In the genomic region with DNA sequence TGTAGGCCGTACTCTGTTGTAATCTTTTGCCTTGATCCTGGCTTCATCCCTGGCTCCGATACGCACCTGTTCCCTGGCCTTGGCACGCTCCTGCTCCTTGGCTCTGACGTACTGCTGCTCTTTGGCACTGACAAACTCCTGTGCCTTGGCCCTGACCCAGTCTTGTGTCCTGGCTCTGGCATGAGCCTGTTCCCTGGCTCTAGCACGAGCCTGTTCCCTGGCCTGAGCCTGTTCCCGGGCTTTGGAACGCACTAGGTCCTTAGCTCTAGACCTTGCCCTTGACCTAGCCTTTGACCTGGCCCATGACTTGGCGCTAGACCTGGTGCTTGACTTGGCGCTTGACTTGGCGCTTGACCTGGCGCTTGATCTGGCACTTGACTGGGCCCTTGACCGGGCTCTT, we compare ENCODE assay signal across 12 mouse cellular contexts. TPM values are rescaled to one million over a fixed set of nuclear protein-coding genes. Genes with fewer than 3 reads are reported as not detected.
DNase-seq lines count a peak whose midpoint lies in the region.
"Had no signal": no experiment of that assay in that cellular context is flagged by ENCODE, and none has a peak within 500 bp of the region (broad histone marks: within the 10 kb centered on the region; RNA-seq: fewer than 3 reads in every experiment).

No protein-coding gene starts in this region.

- peak; percentile 10 for DNase-seq in adrenal gland, adult 8-10 months
- no peak for DNase-seq in adrenal gland, adult 18-20 months (ENCODE audit: low spot score in 2 of 2)
- DNase-seq in lung, postnatal 25 days (ENCODE audit: low spot score) = peak; percentile 3
- DNase-seq in lung, postnatal 10 days = no peak
- peak; percentile 78 to 87 for DNase-seq in cerebellum, postnatal 10 days
- DNase-seq in kidney, postnatal 25 days = peak; percentile 62 to 86
- no peak for DNase-seq in embryo, embryonic 9.5 days (ENCODE audit: extremely low spot score)
- no peak for DNase-seq in B cell, adult 2 months

RNA-seq across cellular contexts. Expression of a gene that starts 0.8 kb away (rescaled TPM):
- not detected for total RNA-seq in adrenal gland, adult 8-10 months (2022)
- not detected for total RNA-seq in adrenal gland, adult 18-20 months (2021)
- total RNA-seq: ES-E14; left cerebral cortex, adult 8-10 months; megakaryocyte progenitor cell, adult 5-6 weeks; monocyte, adult 5-6 weeks had no signal

RNA-seq across cellular contexts. Expression of a gene that starts 22.0 kb away (rescaled TPM):
- total RNA-seq in adrenal gland, adult 8-10 months (2022) = not detected
- not detected for total RNA-seq in adrenal gland, adult 18-20 months (2021)
- total RNA-seq: ES-E14; left cerebral cortex, adult 8-10 months; megakaryocyte progenitor cell, adult 5-6 weeks; monocyte, adult 5-6 weeks had no signal

RNA-seq across cellular contexts. Expression of a gene that starts 35.4 kb away (rescaled TPM):
- total RNA-seq in adrenal gland, adult 8-10 months (2022) = under 1 TPM in 1 of 4 experiments, not detected in 3; 0.38 TPM
- not detected for total RNA-seq in adrenal gland, adult 18-20 months (2021)
- total RNA-seq: ES-E14; monocyte, adult 5-6 weeks had no signal

RNA-seq across cellular contexts. Expression of a gene that starts 35.5 kb away (rescaled TPM):
- not detected for total RNA-seq in adrenal gland, adult 8-10 months (2022)
- not detected for total RNA-seq in adrenal gland, adult 18-20 months (2021)
- total RNA-seq: ES-E14; megakaryocyte progenitor cell, adult 5-6 weeks; monocyte, adult 5-6 weeks had no signal

RNA-seq across cellular contexts. Expression of a gene that starts 39.7 kb away (rescaled TPM):
- total RNA-seq in adrenal gland, adult 8-10 months (2022) = 1 to 10 TPM; 3.9 to 7.8 (median 6.5) TPM
- 1 to 10 TPM; 3.8 to 4.6 TPM for total RNA-seq in adrenal gland, adult 18-20 months (2021)
- total RNA-seq: megakaryocyte progenitor cell, adult 5-6 weeks; monocyte, adult 5-6 weeks had no signal

Comparison
In these comparisons a context has a peak if more than half of its experiments do, and no peak if none do; other contexts are left out.
1. DNase-seq: peak in adrenal gland, adult 8-10 months (single experiment), lung, postnatal 25 days (single experiment), cerebellum, postnatal 10 days (2 of 2) and kidney, postnatal 25 days (2 of 2); none in adrenal gland, adult 18-20 months (0 of 2), lung, postnatal 10 days (single experiment), embryo, embryonic 9.5 days (single experiment) and B cell, adult 2 months (0 of 2).